Mouse (Mus musculus) limb, embryonic 11.5 days (tissue): ENCODE data around the gene Pigg. TPM values are rescaled to one million over a fixed set of nuclear protein-coding genes. Genes with fewer than 3 reads are reported as not detected.

Experiments used
- ATAC-seq: fragments of 200-750 bp; cut with Nextera tagmentation; 2 replicates; pipeline ENCODE4 v1.8.0; 2017; ENCODE audit warnings: low read depth; ENCODE audit not compliant: insufficient number of reproducible peaks, low FRiP score, low TSS enrichment
- DNase-seq: peaks from one replicate; pipeline ENCODE4 v3.0.0-alpha.2; 2015; ENCODE audit warnings: low spot score
- H3K27ac ChIP-seq: fragments of 300-500 bp; sonication (generic); replicated peaks from 2 replicates; pipeline ENCODE4 v1.5.1; 2014; ENCODE audit warnings: low read depth, mild to moderate bottlenecking, low read length
- H3K27me3 ChIP-seq: fragments of 300-500 bp; sonication (generic); 2 replicates; pipeline ENCODE4 v1.6.1; 2014; ENCODE audit warnings: mild to moderate bottlenecking, low read length, mixed read lengths; ENCODE audit not compliant: control insufficient read depth, insufficient read depth
- H3K36me3 ChIP-seq: fragments of 300-500 bp; sonication (generic); 2 replicates; pipeline ENCODE4 v1.6.1; 2014; ENCODE audit warnings: mild to moderate bottlenecking, low read length, moderate library complexity, mixed read lengths; ENCODE audit not compliant: control insufficient read depth, insufficient read depth
- H3K4me1 ChIP-seq: fragments of 300-500 bp; sonication (generic); 2 replicates; pipeline ENCODE4 v1.6.1; 2014; ENCODE audit warnings: low read length, mixed read lengths; ENCODE audit not compliant: control insufficient read depth, insufficient read depth
- H3K4me2 ChIP-seq: fragments of 300-500 bp; sonication (generic); 2 replicates; pipeline ENCODE4 v1.6.1; 2014; ENCODE audit warnings: low read depth, mild to moderate bottlenecking, moderate library complexity; ENCODE audit not compliant: severe bottlenecking
- H3K4me3 ChIP-seq: fragments of 300-500 bp; sonication (generic); 2 replicates; pipeline ENCODE4 v1.5.1; 2014; ENCODE audit warnings: low read depth, low read length
- H3K9ac ChIP-seq: fragments of 300-500 bp; sonication (generic); 2 replicates; pipeline ENCODE4 v1.6.1; 2014; ENCODE audit warnings: mild to moderate bottlenecking, low read length
- H3K9me3 ChIP-seq: fragments of 300-500 bp; sonication (generic); 2 replicates; pipeline ENCODE4 v1.6.1; 2016; ENCODE audit warnings: low read length; ENCODE audit not compliant: control insufficient read depth
- whole genome bisulfite sequencing: fragments of 180-500 bp; shearing (Covaris S2); extraction: QIAGEN DNeasy Blood & Tissue Kit; methylation state at CpG from one replicate; pipeline ENCODE4 v1.1.7; 2014; 5-methylcytosine and 5-hydroxymethylcytosine counted together
- polyA plus RNA-seq: library from polyadenylated mRNA; unstranded; fragments of >200 nt; fragmentation: Nextera tagmentation; extraction: Ambion mirVana; gene quantifications from 2 replicates; pipeline ENCODE4 v1.2.1, GENCODE M21; 2014

Gene Pigg
- polyA plus RNA-seq, 1 experiment from 2014 or later, result 3.1 TPM

DNA sequence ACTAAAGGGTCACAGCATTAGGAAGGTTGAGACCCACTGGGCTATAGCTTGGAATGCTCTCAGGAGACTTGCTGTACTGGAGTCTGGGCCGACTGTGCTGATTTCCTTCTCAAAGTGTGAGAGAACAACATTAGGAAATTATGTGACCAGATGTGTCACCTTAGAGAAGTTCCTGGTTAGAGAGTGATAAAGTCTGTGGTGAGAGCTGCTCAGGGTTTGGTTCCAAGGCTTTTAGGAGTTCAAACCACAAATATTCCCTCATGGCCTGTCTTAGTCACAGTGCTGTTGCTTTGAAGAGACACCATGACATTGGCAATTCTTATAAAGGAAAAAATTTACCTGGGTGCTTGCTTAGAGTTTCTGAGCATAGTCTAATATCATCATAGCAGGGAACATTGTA is 63.6 kb downstream of the Pigg start:
- H3K9me3 ChIP-seq, result no peaks in the 10 kb centered on the region
- H3K4me2 ChIP-seq, result no peak overlapping the region
- no peak overlapping the region for H3K9ac ChIP-seq
- no peak overlapping the region for H3K4me3 ChIP-seq
- no peak for DNase-seq
- no peak for ATAC-seq
- no peaks in the 10 kb centered on the region for H3K4me1 ChIP-seq
- no peaks in the 10 kb centered on the region for H3K36me3 ChIP-seq
- peaks cover 8% of the 10 kb centered on the region for H3K27me3 ChIP-seq
- WGBS, result 74% methylated on average over 1 of the region's 1 CpGs
- H3K27ac ChIP-seq, result no peak overlapping the region

DNA sequence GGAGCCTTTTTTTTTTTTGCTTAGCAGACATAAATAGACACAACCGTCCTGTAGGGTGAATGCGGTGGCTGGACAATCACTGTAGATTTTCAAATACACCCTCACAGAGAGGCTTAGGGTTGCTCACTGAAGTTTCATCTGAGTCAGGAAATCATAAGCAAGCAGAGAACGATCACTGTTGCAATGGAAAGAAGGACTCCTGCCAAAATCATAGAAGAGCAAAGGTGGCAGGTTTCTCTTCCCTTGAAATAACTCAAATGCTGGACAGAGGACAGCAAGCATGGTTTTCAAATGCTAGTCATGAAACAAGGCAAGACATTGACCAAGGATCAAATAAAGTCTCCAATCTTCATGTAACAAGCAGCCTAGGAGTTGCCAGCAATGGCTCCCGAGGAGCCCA is 65.9 kb downstream of the Pigg start:
- H3K9me3 ChIP-seq, result no peaks in the 10 kb centered on the region
- H3K27me3 ChIP-seq, result no peaks in the 10 kb centered on the region
- no peak for ATAC-seq
- WGBS, result 89% methylated on average over 4 of the region's 4 CpGs
- no peaks in the 10 kb centered on the region for H3K36me3 ChIP-seq
- H3K4me1 ChIP-seq, result no peaks in the 10 kb centered on the region
- no peak overlapping the region for H3K4me3 ChIP-seq
- DNase-seq, result no peak
- H3K4me2 ChIP-seq, result no peak overlapping the region
- no peak overlapping the region for H3K27ac ChIP-seq
- no peak overlapping the region for H3K9ac ChIP-seq

DNA sequence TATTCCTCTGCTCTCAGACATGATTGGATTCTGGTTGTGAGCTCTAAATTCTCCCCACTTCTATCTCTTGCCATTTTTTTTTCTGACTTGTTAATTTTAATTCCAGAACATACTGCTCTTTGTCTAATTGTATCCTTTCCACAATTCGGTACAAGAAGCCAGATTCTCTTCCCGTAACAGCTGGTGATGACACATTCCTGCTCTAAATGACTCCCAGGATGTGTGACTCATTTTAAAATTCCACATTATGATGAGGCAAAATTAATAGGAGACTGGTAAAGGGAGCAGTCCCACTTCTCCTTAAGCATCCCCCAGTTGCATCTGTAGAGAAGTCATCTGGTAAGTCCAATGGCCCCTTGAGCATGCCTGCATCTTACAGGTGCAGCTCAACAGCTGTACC is 73.2 kb downstream of the Pigg start:
- no peak for DNase-seq
- no peak overlapping the region for H3K27ac ChIP-seq
- no peaks in the 10 kb centered on the region for H3K36me3 ChIP-seq
- no peak overlapping the region for H3K9ac ChIP-seq
- 85% methylated on average over 2 of the region's 2 CpGs for WGBS
- no peak overlapping the region for H3K4me2 ChIP-seq
- H3K9me3 ChIP-seq, result no peaks in the 10 kb centered on the region
- no peaks in the 10 kb centered on the region for H3K27me3 ChIP-seq
- H3K4me1 ChIP-seq, result no peaks in the 10 kb centered on the region
- no peak overlapping the region for H3K4me3 ChIP-seq
- no peak for ATAC-seq

DNA sequence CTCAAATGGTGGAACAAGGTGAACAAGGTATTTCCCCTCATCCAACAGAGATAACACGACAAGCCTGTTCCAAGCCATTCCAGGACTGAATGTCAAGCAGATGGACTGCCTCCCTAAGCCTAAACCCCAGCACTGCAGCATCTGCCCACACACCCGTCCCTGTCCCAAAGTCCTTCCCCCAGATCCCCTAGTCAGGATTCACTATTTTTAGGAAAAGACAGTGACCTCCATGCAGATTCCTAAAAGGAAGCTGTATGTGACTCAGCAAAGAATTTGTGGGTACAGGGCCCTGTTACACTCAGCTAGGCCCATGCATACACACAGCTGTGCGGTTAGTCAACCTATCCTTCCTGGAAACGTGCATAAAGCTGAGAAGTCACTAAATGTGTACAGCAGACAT is 74.0 kb downstream of the Pigg start:
- WGBS, result 76% methylated on average over 4 of the region's 4 CpGs
- Histone ChIP-seq H3K27me3 (no peaks in the 10 kb centered on the region), H3K9me3 (no peaks in the 10 kb centered on the region), H3K36me3 (no peaks in the 10 kb centered on the region), H3K4me2 (no peak overlapping the region), H3K27ac (no peak overlapping the region), H3K9ac (no peak overlapping the region), H3K4me3 (no peak overlapping the region), H3K4me1 (no peaks in the 10 kb centered on the region)
- ATAC-seq (no peak), DNase-seq (no peak)

- Histone ChIP-seq H3K9ac (no peak within 1 kb of the TSS), H3K4me1 (no peaks in the 10 kb centered on the region), H3K36me3 (no peaks in the 10 kb centered on the region), H3K27ac (no peak within 1 kb of the TSS), H3K4me2 (no peak within 1 kb of the TSS), H3K4me3 (no peak within 1 kb of the TSS), H3K9me3 (no peaks in the 10 kb centered on the region), H3K27me3 (no peaks in the 10 kb centered on the region)
- DNase-seq (no peak), ATAC-seq (no peak)
- 79% methylated on average over 7 of the region's 7 CpGs for WGBS
Measured at GRCm38 (mm10) chr5:108388201-108388600, 75.8 kb downstream of the Pigg start, which contains the start of gene Pde6b. TSS of gene Pde6b (plus strand) at chr5:108388391.

GRCm38 (mm10) chr5:108389744-108390143 is 77.3 kb downstream of the Pigg start:
- Histone ChIP-seq H3K4me3 (no peak overlapping the region), H3K9ac (no peak overlapping the region), H3K9me3 (no peaks in the 10 kb centered on the region), H3K4me2 (no peak overlapping the region), H3K27me3 (no peaks in the 10 kb centered on the region), H3K27ac (no peak overlapping the region), H3K36me3 (no peaks in the 10 kb centered on the region), H3K4me1 (no peaks in the 10 kb centered on the region)
- 73% methylated on average over 3 of the region's 3 CpGs for WGBS
- DNase-seq, result no peak
- no peak for ATAC-seq

Other genes with a start within 250 kb of the Pigg start
- 170 and 172 TPM in 2 replicates for gene Mtf2, start 246.9 kb upstream of the Pigg start, polyA plus RNA-seq
- 26.1 and 28.1 TPM in 2 replicates for gene Tmed5, start 180.0 kb upstream of the Pigg start, polyA plus RNA-seq
- 12.6 and 15.3 TPM in 2 replicates for gene Ccdc18, start 179.7 kb upstream of the Pigg start, polyA plus RNA-seq
- gene Dr1, start 43.7 kb upstream of the Pigg start, polyA plus RNA-seq, result 53.0 and 58.0 TPM in 2 replicates
- gene Gm42517, start 55.3 kb downstream of the Pigg start, polyA plus RNA-seq, result not detected in 2 replicates
- 0.13 and 0.34 TPM in 2 replicates for gene Pde6b, start 75.8 kb downstream of the Pigg start, polyA plus RNA-seq
- 470 and 484 TPM in 2 replicates for gene Atp5k, start 121.8 kb downstream of the Pigg start, polyA plus RNA-seq
- gene Mfsd7a, start 136.3 kb downstream of the Pigg start, polyA plus RNA-seq, result 0.15 and 0.31 TPM in 2 replicates
- gene Pcgf3, start 148.6 kb downstream of the Pigg start, polyA plus RNA-seq, result 29.1 TPM in 2 replicates
- 0.17 TPM in 1 of 2 replicates, not detected in the other for gene Cplx1, start 237.4 kb downstream of the Pigg start, polyA plus RNA-seq